Mouse (Mus musculus) adrenal gland, adult 8-10 months (tissue): ENCODE results near the gene Cachd1. TPM values are rescaled to one million over a fixed set of nuclear protein-coding genes. Genes with fewer than 3 reads are reported as not detected.

ENCODE experiments used
- DNase-seq: peaks from one replicate; pipeline ENCODE4 v3.0.0; 2022
- total RNA-seq, 4 experiments: library from RNA; stranded (reverse); gene quantifications; 2 replicates each; pipeline ENCODE4 v1.2.4; 2022

The Cachd1 gene
- total RNA-seq, 4 experiments from 2014 or later: 12.4 to 15.3 (median 13.5) TPM

- DNase-seq: no peak
These were observed 214.5 kb downstream of the Cachd1 start for GRCm38 (mm10) chr4:100990996-100991395.

GRCm38 (mm10) chr4:100992086-100992485, 215.6 kb downstream of the Cachd1 start:
- DNase-seq: no peak

- DNase-seq: no peak
These were observed 218.2 kb downstream of the Cachd1 start for GRCm38 (mm10) chr4:100994442-100995255.

GRCm38 (mm10) chr4:100995617-100996016, 219.1 kb downstream of the Cachd1 start:
- DNase-seq: no peak

- no peak for DNase-seq
These were observed 219.7 kb downstream of the Cachd1 start for GRCm38 (mm10) chr4:100996060-100996651.

GRCm38 (mm10) chr4:100998145-100998544, 221.7 kb downstream of the Cachd1 start:
- DNase-seq: no peak

GRCm38 (mm10) chr4:100998906-100999305, 222.4 kb downstream of the Cachd1 start:
- no peak for DNase-seq

GRCm38 (mm10) chr4:101000622-101001021, 224.1 kb downstream of the Cachd1 start:
- no peak for DNase-seq

GRCm38 (mm10) chr4:101001073-101001472, 224.6 kb downstream of the Cachd1 start:
- no peak for DNase-seq

- DNase-seq: no peak
These were observed 226.5 kb downstream of the Cachd1 start for GRCm38 (mm10) chr4:101002961-101003360.

- no peak for DNase-seq
These were observed 231.9 kb downstream of the Cachd1 start for GRCm38 (mm10) chr4:101008362-101008769.

- no peak for DNase-seq
These were observed 232.6 kb downstream of the Cachd1 start for GRCm38 (mm10) chr4:101009092-101009491.

- no peak for DNase-seq
These were observed 241.3 kb downstream of the Cachd1 start for GRCm38 (mm10) chr4:101017806-101018205.

GRCm38 (mm10) chr4:101020596-101020995, 244.1 kb downstream of the Cachd1 start, which contains the start of gene Gm10577:
Gm10577 (minus strand) TSS chr4:101020696.
- DNase-seq: no peak

- no peak for DNase-seq
These were observed 250.1 kb downstream of the Cachd1 start for GRCm38 (mm10) chr4:101026566-101026965.

GRCm38 (mm10) chr4:101026995-101027394, 250.5 kb downstream of the Cachd1 start:
- no peak for DNase-seq

- DNase-seq: no peak
These were observed 251.5 kb downstream of the Cachd1 start for GRCm38 (mm10) chr4:101027852-101028411.

- no peak for DNase-seq
These were observed 256.6 kb downstream of the Cachd1 start for GRCm38 (mm10) chr4:101033047-101033446.

- DNase-seq: no peak
These were observed 258.7 kb downstream of the Cachd1 start for GRCm38 (mm10) chr4:101035131-101035530.

- no peak for DNase-seq
These were observed 260.7 kb downstream of the Cachd1 start for GRCm38 (mm10) chr4:101037156-101037555.

GRCm38 (mm10) chr4:101043691-101044090, 267.2 kb downstream of the Cachd1 start:
- DNase-seq: no peak

GRCm38 (mm10) chr4:101044149-101044548, 267.7 kb downstream of the Cachd1 start:
- DNase-seq: no peak

- no peak for DNase-seq
These were observed 270.1 kb downstream of the Cachd1 start for GRCm38 (mm10) chr4:101046576-101046975.

- no peak for DNase-seq
These were observed 285.7 kb downstream of the Cachd1 start for GRCm38 (mm10) chr4:101062146-101062545.
